Mouse (Mus musculus) myocyte (in vitro differentiated cells): ENCODE results near the gene Ppp6r1. TPM values are rescaled to one million over a fixed set of nuclear protein-coding genes. Genes with fewer than 3 reads are reported as not detected.

Source experiments
- H3K27me3 ChIP-seq: one replicate; pipeline ENCODE4 v1.6.1; 2011; ENCODE audit not compliant: control insufficient read depth, insufficient read depth, insufficient read length
- H3K36me3 ChIP-seq: one replicate; pipeline ENCODE4 v1.6.1; 2011; ENCODE audit not compliant: control insufficient read depth, insufficient read depth
- H3K4me2 ChIP-seq: one replicate; pipeline ENCODE4 v1.6.1; 2011; ENCODE audit warnings: low read depth, control low read depth
- H3K4me3 ChIP-seq: one replicate; pipeline ENCODE4 v1.5.1; 2011; ENCODE audit warnings: mild to moderate bottlenecking, control low read depth, moderate library complexity
- H3K79me2 ChIP-seq: one replicate; pipeline ENCODE4 v1.6.1; 2011; ENCODE audit not compliant: control insufficient read depth, insufficient read depth
- H3ac ChIP-seq: one replicate; pipeline ENCODE4 v1.6.1; 2011; ENCODE audit not compliant: control insufficient read depth, insufficient read length
- CEBPB ChIP-seq: IDR thresholded peaks from 2 replicates; pipeline ENCODE4 v1.6.1; 2011; ENCODE audit warnings: mild to moderate bottlenecking, moderate library complexity; ENCODE audit not compliant: poor library complexity, insufficient read depth, severe bottlenecking
- E2F4 ChIP-seq: IDR thresholded peaks from one replicate; pipeline ENCODE4 v1.6.1; 2011; ENCODE audit warnings: mild to moderate bottlenecking, control low read depth, moderate library complexity; ENCODE audit not compliant: insufficient read depth
- MAX ChIP-seq: IDR thresholded peaks from one replicate; pipeline ENCODE4 v1.6.1; 2011; ENCODE audit warnings: low read depth, mild to moderate bottlenecking, control low read depth
- MYOD1 ChIP-seq, 3 experiments: IDR thresholded peaks; one replicate each; pipeline ENCODE4 v1.6.1; 2011; ENCODE audit warnings: control low read depth in 2 of 3, low read depth in 2 of 3, mild to moderate bottlenecking in 2 of 3, moderate library complexity in 1 of 3; ENCODE audit not compliant: insufficient read length in 2 of 3, control insufficient read depth in 1 of 3
- MYOG ChIP-seq, 3 experiments: IDR thresholded peaks; one replicate each; pipeline ENCODE4 v1.6.1; 2011; ENCODE audit warnings: control low read depth in 2 of 3, low read depth in 2 of 3, mild to moderate bottlenecking in 2 of 3; ENCODE audit not compliant: insufficient read length in 2 of 3, control insufficient read depth in 1 of 3, insufficient read depth in 1 of 3
- POLR2A ChIP-seq: IDR thresholded peaks from one replicate; pipeline ENCODE4 v1.6.1; 2011; ENCODE audit warnings: low read depth, mild to moderate bottlenecking, control low read depth, moderate library complexity; ENCODE audit not compliant: insufficient read length
- POLR2AphosphoS2 ChIP-seq: IDR thresholded peaks from one replicate; pipeline ENCODE4 v1.6.1; 2011; ENCODE audit warnings: low read depth, control low read depth; ENCODE audit not compliant: insufficient read length
- REST ChIP-seq: IDR thresholded peaks from one replicate; pipeline ENCODE4 v1.6.1; 2011; ENCODE audit warnings: mild to moderate bottlenecking, control low read depth, moderate library complexity; ENCODE audit not compliant: insufficient read depth, insufficient read length
- SRF ChIP-seq: IDR thresholded peaks from one replicate; pipeline ENCODE4 v1.6.1; 2011; ENCODE audit warnings: low read depth; ENCODE audit not compliant: control insufficient read depth, insufficient read length
- TCF12 ChIP-seq: IDR thresholded peaks from one replicate; pipeline ENCODE4 v1.6.1; 2011; ENCODE audit warnings: mild to moderate bottlenecking, control low read depth; ENCODE audit not compliant: poor library complexity, insufficient read depth, severe bottlenecking
- TCF3 ChIP-seq: IDR thresholded peaks from one replicate; pipeline ENCODE4 v1.6.1; 2011; ENCODE audit warnings: low read depth, control low read depth; ENCODE audit not compliant: insufficient read length
- USF1 ChIP-seq: IDR thresholded peaks from one replicate; pipeline ENCODE4 v1.6.1; 2011; ENCODE audit warnings: low read depth, mild to moderate bottlenecking, control low read depth, moderate library complexity
- polyA plus RNA-seq: library from polyadenylated mRNA; unstranded; fragments of >200 nt; fragmentation: generic; extraction: Trizol; gene quantifications from one replicate; pipeline ENCODE4 v1.2.1, GENCODE M21; 2012; ENCODE audit warnings: missing spikeins

Gene Ppp6r1
- polyA plus RNA-seq, 1 experiment, result 46.1 TPM

DNA sequence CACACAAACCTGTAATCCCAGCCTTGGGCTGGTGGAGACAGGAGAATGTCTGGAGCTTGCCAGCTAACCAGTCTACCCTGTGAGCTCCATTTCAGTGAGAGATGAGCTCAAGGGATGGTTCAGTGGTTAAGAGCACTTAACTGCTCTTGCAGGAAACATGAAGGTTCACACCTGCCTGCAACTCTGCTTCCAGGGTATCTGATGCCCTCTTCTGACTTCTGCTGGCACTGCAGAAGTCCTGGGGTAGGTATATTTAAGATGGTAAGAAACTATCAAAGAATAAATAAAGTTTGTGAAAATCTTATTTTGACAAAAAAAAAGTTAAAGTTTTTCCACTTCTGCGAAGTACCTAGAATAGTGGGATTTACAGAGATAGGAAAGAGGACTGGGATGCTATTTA lies 34.5 kb downstream of the Ppp6r1 start:
- Histone ChIP-seq H3K27me3 (no peaks in the 10 kb centered on the region), H3K79me2 (no peaks in the 10 kb centered on the region), H3K4me2 (no peak overlapping the region), H3ac (no peak overlapping the region), H3K36me3 (no peaks in the 10 kb centered on the region), H3K4me3 (no peak overlapping the region)
- no peak for TF ChIP-seq MAX
- no peak for TF ChIP-seq MYOD1 (IDR thresholded peaks at IDR 0.05; ENCODE audit: control insufficient read depth in 1 of 3, insufficient read length in 2 of 3, low read depth in 2 of 3)
- no peak for TF ChIP-seq USF1
- no peak for TF ChIP-seq TCF3
- TF ChIP-seq E2F4, result no peak
- TF ChIP-seq POLR2AphosphoS2, result no peak
- no peak for TF ChIP-seq REST
- TF ChIP-seq CEBPB, result no peak
- no peak for TF ChIP-seq TCF12
- TF ChIP-seq MYOG (IDR thresholded peaks at IDR 0.05; ENCODE audit: control insufficient read depth in 1 of 3, insufficient read depth in 1 of 3, insufficient read length in 2 of 3, low read depth in 2 of 3), result no peak
- no peak for TF ChIP-seq SRF
- TF ChIP-seq POLR2A, result no peak

DNA sequence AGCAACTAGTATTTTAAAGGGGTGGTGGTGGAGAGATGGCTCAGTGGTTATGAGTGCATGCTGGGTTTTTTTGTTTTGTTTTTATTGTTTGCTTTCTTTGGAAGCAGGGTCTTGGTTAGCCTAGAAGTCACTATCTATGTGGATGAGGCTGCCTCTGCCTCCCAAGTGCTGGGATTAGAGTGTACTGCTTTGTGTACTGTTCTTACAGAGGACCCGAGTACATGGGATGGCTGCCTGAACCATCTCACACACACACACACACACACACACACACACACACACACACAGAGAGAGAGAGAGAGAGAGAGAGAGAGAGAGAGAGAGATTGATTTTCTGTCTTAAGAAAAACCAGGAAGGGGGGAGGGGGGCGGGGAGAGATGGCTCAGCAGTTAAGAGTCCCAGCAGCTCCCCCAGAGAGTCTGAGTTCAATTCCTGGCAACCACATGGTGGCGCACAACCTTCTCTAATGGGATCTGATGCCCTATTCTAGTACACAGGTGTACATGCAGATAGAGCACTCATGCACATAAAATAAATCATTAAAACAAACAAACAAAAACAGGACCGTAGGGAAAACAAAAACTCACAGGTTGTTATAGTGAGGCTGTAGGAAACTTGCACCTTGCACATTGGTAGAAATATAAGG lies 35.2 kb downstream of the Ppp6r1 start:
- Histone ChIP-seq H3K36me3 (no peaks in the 10 kb centered on the region), H3K4me2 (no peak overlapping the region), H3K79me2 (no peaks in the 10 kb centered on the region), H3K27me3 (no peaks in the 10 kb centered on the region), H3K4me3 (no peak overlapping the region), H3ac (no peak overlapping the region)
- TF ChIP-seq MAX (no peak), POLR2A (no peak), MYOG (IDR thresholded peaks at IDR 0.05; ENCODE audit: control insufficient read depth in 1 of 3, insufficient read depth in 1 of 3, insufficient read length in 2 of 3, low read depth in 2 of 3) (no peak), E2F4 (no peak)

DNA sequence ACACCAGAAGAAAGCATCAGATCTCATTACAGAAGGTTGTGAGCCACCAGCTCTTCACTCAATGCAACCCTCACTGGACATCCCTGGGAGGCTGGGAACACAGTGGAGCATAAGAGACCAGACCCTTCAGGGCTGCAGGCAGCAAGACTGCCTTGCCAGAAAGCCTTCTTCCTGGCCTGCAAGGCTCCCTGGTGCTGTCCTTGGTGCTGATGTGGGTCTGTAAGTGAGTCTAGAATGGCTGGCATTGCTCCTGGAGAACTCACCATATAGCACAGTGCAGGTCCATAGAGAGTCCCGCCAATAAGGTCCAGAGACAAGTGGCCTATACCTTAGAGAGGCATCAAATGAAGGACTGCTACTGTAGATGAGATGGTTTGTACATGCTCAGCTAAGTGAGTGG lies 38.8 kb downstream of the Ppp6r1 start:
- H3ac ChIP-seq, result no peak overlapping the region
- H3K4me2 ChIP-seq, result no peak overlapping the region
- TF ChIP-seq CEBPB (no peak), POLR2AphosphoS2 (no peak), MAX (no peak), REST (peak; percentile 96), TCF3 (no peak), SRF (no peak), POLR2A (no peak), TCF12 (no peak), MYOG (IDR thresholded peaks at IDR 0.05; ENCODE audit: control insufficient read depth in 1 of 3, insufficient read depth in 1 of 3, insufficient read length in 2 of 3, low read depth in 2 of 3) (no peak)
- no peaks in the 10 kb centered on the region for H3K79me2 ChIP-seq
- no peaks in the 10 kb centered on the region for H3K27me3 ChIP-seq
- H3K4me3 ChIP-seq, result no peak overlapping the region
- no peaks in the 10 kb centered on the region for H3K36me3 ChIP-seq

GRCm38 (mm10) chr7:4613740-4614403 lies 44.9 kb downstream of the Ppp6r1 start:
- Histone ChIP-seq H3ac (no peak overlapping the region), H3K4me2 (peak overlapping the region; percentile 24), H3K4me3 (no peak overlapping the region), H3K36me3 (no peaks in the 10 kb centered on the region), H3K79me2 (no peaks in the 10 kb centered on the region), H3K27me3 (peaks cover 33% of the 10 kb centered on the region)
- no peak for TF ChIP-seq TCF3
- no peak for TF ChIP-seq MYOG (IDR thresholded peaks at IDR 0.05; ENCODE audit: control insufficient read depth in 1 of 3, insufficient read depth in 1 of 3, insufficient read length in 2 of 3, low read depth in 2 of 3)
- no peak for TF ChIP-seq E2F4
- no peak for TF ChIP-seq MAX
- TF ChIP-seq REST, result no peak
- TF ChIP-seq MYOD1 (IDR thresholded peaks at IDR 0.05; ENCODE audit: control insufficient read depth in 1 of 3, insufficient read length in 2 of 3, low read depth in 2 of 3), result no peak
- no peak for TF ChIP-seq SRF

DNA sequence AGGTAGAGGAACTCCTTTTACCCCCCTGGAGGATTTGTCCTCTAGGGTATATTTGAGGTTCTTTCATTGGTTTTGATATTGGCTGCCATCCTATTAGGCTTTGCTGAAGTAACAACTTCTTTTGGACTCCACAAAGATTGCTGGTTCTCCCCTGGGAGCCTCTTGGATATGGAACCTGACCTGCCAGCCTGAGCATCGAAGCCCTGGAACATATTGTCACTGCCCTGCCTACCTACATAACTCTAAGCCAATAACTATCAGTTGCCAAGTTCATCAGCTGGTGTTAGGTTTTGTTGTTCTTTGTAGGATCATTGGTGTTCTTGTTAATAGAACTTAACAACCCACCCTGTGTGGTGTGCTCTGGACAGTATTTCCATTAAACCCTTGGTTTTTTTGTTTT lies 45.9 kb downstream of the Ppp6r1 start:
- TF ChIP-seq POLR2A (no peak), MYOD1 (IDR thresholded peaks at IDR 0.05; ENCODE audit: control insufficient read depth in 1 of 3, insufficient read length in 2 of 3, low read depth in 2 of 3) (no peak), TCF12 (no peak), USF1 (no peak), SRF (no peak)
- no peaks in the 10 kb centered on the region for H3K36me3 ChIP-seq
- H3ac ChIP-seq, result no peak overlapping the region
- H3K79me2 ChIP-seq, result no peaks in the 10 kb centered on the region
- peaks cover 33% of the 10 kb centered on the region for H3K27me3 ChIP-seq
- no peak overlapping the region for H3K4me3 ChIP-seq
- no peak overlapping the region for H3K4me2 ChIP-seq
